Mouse (Mus musculus) heart, postnatal 0 days (tissue): ENCODE results near the gene Atp2b4.

Experiments
- CTCF ChIP-seq: IDR thresholded peaks from 2 replicates; pipeline ENCODE4 v1.5.1; 2016; ENCODE audit warnings: antibody characterized with exemption, control low read depth, low read depth
- EP300 ChIP-seq: IDR thresholded peaks from 2 replicates; pipeline ENCODE4 v1.6.1; 2016; ENCODE audit warnings: antibody characterized with exemption, low read depth

GRCm38 (mm10) chr1:133815747-133816491 lies 15.1 kb upstream of the Atp2b4 start:
- TF ChIP-seq CTCF, result no peak
- TF ChIP-seq EP300, result no peak
